Comparison of ENCODE assay signal across 1 mouse cellular context in the genomic region with DNA sequence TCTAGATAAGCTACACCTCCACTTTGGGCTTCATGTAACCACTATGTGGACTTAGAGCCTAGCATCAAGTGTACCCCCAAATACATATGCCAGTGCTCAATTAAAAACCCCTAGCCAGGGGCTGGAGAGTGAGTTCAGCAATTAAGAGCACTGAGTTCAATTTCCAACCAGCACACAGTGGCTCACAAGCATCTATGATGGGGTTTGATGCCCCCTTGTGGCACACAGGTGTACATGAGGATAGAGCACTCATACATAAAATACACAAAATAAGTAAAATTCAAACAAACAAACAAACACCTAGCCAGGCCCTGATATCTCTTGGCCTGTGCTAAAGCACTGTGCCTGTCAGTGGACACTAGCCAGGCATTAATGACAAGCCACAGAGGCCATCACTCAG.
A peak's percentile ranks its signal among the peaks of the same experiment; 100 is the strongest.
TF ChIP-seq lines count a peak whose summit lies in the region.

No protein-coding gene starts in this region.

TF ChIP-seq in MEL, 35 proteins besides CTCF, POLR2A, EP300 and RAD21:
- TF ChIP-seq RCOR1 (IDR thresholded peaks at IDR 0.05; ENCODE audit: low read depth, low read length) (no peak), ZC3H11A (IDR thresholded peaks at IDR 0.05; ENCODE audit: low read depth, low read length) (no peak), SMC3 (IDR thresholded peaks at IDR 0.05; ENCODE audit: low read depth, low read length) (peak; percentile 56), POLR2AphosphoS5 (IDR thresholded peaks at IDR 0.05; ENCODE audit: borderline replicate concordance, low read depth, low read length) (no peak)
